Mouse (Mus musculus): ENCODE data around the gene Sstr2.

Gene Sstr2

DNA sequence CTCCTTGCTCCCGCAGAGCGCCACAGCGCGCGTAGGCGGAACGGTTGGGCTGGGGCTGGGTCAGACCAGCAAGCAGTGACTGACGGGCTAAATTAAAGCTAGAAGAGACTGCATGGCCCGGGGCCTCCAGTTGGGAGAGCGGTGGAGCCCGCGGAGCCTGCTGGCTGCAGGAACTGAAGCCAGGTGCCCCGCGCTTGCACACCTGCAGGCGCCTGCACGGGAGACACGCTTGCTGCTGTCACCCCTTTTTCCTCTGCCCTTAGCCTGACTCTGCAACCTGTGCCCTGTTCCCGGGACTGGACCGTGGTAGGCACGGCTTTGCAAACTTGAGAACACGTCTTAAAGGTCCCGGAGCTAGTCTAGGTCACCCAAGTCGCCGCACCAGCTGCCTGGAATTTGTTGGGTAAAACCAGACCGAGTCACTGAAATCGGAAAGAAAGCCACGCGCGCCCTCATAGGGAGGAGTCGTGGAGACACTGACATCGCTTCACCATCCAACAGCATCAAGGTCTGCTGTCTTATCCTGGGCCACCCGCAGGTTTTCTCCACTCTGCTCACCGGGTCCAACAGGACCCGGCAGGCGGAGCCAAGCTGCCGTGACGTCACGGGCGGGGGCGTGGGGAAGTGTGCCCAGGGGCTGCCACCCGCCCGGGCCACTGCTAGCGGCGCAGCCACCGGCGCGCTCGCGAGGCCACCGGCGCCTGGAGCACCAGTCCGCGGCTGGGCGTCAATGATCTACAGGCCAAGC is at the start of gene Sstr2:
TSS of gene Sstr2 (plus strand) at position 671 of the 748 bp plus-strand sequence.
- DNase-seq: peak; percentile 95 to 97

DNA sequence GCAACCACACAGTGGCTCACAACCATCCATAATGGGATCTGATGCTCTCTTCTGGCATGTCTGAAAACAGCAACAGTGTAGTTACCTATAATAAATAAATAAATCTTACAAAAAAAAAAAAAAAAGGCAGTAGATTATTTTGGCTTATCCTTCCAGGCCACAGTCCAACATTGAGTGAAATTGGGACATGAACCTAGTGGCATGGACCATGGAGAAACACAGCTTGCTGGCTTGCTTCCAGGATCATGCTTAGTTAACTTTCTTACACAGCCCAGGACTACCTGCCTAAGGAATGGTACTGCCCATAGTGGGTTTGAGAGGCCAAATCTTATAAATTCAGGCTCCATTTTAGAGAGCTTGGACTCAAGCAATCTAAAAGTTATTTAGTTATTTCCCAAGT is 47.5 kb upstream of the Sstr2 start:
- no peak for DNase-seq

GRCm38 (mm10) chr11:113572641-113573040 is 46.5 kb upstream of the Sstr2 start:
- DNase-seq: no peak

- no peak for DNase-seq
These were observed 41.9 kb upstream of the Sstr2 start for GRCm38 (mm10) chr11:113577221-113577620.

- peak; percentile 57 to 63 for DNase-seq
These were observed 35.1 kb upstream of the Sstr2 start for GRCm38 (mm10) chr11:113583879-113584661.

DNA sequence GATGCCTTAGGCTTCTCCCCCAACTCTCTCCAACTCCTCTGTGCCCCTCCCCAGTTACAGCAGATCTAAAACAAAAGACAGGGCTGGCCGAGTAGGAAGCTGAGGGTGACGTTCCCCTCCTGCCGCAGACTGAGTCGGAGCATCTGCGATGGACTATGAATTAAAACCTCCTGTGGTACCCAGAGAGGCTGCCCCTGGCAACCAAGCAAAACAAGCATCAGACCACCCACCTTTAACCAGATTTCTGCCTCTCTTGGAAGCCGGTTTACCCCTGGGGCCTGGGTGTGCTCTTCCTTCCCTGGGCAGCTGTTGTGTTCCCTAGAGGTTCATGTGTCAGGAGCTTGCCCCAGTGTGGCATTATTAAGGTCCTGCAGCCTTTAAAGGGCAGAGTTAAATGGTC is 32.7 kb upstream of the Sstr2 start:
- no peak for DNase-seq

DNA sequence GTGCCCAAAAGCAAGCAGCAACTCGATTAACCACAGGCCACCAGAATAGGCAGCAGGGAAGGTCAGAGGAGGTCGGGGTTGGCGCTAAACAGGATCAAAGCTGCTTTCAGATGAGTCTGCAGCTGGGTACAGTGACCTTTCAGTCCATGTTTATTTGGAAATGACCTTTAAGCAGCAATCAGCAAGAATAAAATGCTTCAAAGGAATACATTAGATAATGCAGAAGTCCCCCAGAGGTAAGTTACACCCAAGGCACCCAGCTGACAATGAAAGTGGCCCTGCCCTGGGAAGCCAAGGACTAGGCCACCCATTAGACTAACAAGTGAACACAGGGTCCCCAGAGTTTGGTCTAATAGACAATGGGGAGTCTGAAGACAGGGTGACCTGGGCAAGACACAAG is 30.2 kb upstream of the Sstr2 start:
- DNase-seq: no peak

DNA sequence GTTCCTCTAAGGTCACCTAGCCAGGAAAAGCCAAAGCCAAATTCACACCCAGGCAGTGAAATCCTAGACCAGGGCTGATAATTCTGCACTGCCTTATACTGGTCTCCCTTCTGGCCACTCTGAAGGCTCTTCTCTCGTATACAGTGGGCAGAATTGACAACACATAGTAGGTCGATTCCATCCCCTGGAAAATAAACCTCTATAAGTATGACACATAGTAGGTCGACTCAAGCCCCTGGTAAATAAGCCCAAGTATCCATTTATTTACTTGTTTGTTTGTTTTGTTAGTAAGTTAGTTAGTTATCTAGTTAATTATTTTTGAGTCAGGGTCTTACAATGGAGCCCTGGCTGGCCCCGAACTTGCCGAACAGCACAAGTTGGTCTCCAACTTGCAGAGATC is 24.0 kb upstream of the Sstr2 start:
- no peak for DNase-seq

DNA sequence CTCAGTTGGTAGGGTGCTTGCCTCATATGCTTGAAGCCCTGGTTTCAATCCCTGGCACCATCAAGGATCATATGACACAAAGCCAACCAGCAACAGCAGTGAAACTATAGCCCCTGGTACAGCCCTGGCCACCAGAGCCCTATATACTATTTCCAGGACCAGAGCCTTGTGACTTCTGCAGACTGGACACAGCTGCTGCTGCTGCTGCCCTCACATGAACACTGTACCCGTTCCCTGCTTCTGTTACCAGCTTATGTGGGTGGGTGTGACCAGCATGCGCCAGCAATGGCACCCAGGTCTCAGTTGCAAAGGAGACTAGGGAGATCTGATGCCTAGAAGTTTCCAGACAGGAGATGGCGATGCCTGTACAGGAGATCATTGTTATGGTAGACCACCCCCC is 21.5 kb upstream of the Sstr2 start:
- no peak for DNase-seq

- peak; percentile 94 to 95 for DNase-seq
These were observed 18.5 kb upstream of the Sstr2 start for GRCm38 (mm10) chr11:113600526-113601245.

DNA sequence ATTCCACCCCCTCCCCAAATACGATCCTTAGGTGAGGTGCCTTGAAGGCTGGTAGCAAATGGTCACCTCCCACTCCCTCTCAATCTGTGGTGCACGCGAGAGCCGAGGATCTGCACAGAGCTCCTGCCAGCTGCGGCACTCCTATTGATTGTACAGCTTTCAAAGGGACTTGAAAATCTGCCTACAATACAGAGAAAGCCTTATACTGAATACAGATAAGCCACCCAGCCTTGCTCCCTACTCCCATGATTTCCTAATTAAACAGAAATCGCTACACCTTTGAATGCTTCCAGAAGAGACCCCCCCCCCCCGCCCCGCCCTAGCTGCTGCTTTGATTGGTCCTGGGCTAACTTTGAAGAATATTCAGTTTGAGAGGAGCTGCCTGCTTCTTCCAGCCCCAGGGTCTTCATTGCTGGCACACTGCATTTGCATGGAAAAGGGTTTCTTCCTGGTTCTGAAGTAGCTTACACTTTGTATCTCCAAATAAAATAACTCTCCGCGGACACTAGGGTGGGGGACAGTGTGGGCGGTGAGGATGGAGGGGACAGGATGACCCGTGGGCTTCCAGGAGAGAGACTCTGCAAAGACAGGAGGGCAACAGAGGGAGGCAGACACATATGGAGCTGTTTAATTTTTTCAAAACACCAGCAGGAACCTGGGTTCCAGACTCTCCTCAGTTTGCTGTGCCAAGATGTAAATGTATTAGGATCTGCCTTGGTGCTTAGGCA is 17.4 kb upstream of the Sstr2 start:
- DNase-seq: peak; percentile 49 to 62

DNA sequence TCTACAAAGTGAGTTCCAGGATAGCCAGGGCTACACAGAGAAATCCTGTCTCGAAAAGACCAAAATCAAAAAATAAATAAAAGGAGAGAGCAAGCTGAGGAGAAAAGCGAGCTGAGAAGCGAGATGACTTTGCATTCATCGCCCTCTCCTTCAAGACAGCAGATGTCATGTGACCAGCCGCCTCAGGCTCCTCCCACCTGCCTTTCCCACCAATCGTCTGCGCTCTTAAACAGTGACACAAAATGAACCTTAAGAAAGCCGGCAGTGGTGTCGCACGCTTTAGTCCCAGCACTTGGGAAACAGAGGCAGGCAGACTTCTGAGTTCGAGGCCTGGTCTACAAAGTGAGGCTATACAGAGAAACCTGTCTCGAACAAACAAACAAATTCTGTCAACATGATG is 11.6 kb upstream of the Sstr2 start:
- DNase-seq: no peak

DNA sequence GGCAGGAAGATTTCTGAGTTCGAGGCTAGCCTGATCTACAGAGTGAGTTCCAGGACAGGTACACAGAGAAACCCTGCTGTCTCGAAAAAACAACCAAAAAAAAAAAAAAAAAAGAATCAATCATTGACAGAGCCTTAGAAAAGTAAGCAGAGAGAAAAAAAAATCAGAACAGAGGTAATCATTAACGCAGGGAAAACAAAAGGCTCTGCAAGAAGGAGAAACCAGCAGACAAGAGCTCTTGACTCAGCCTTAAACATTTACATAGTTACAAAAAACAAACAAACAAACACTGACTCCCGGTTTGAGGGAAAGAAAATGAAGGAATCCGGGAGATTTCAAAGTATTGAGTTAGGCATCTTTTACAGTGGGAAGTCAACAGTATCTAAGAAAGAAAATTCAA is 9.6 kb upstream of the Sstr2 start:
- DNase-seq: no peak

- DNase-seq: peak; percentile 84 to 89
These were observed 8.9 kb upstream of the Sstr2 start for GRCm38 (mm10) chr11:113610266-113610665.

DNA sequence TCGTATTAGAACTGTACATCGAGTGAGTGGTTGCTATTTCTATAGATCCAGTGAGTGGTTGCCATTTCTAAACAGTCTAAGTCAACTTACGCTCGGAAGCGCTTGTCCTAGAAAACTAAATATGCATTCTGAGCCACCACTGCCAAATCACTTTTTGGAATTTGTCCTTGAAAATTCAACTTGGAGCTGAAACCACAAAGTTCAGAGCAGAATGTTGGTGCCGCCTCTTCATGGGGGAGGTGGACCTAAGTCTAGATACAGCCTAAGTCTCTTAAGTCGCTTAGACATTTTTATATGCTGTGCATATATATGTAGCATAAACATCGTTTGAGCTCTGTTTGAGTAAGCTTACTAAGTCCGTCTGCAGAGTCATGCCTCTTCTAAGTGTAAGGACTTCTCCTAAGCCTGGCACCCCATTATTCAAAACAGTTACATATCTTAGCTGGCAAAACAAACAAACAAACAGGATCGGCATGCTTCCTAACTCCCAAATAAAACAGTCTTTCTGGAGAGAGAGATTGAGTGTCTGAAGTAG is 8.0 kb upstream of the Sstr2 start:
- no peak for DNase-seq

GRCm38 (mm10) chr11:113611664-113612611 is 7.2 kb upstream of the Sstr2 start:
- peak; percentile 87 to 89 for DNase-seq

- no peak for DNase-seq
These were observed 4.7 kb upstream of the Sstr2 start for GRCm38 (mm10) chr11:113614476-113614875.

DNA sequence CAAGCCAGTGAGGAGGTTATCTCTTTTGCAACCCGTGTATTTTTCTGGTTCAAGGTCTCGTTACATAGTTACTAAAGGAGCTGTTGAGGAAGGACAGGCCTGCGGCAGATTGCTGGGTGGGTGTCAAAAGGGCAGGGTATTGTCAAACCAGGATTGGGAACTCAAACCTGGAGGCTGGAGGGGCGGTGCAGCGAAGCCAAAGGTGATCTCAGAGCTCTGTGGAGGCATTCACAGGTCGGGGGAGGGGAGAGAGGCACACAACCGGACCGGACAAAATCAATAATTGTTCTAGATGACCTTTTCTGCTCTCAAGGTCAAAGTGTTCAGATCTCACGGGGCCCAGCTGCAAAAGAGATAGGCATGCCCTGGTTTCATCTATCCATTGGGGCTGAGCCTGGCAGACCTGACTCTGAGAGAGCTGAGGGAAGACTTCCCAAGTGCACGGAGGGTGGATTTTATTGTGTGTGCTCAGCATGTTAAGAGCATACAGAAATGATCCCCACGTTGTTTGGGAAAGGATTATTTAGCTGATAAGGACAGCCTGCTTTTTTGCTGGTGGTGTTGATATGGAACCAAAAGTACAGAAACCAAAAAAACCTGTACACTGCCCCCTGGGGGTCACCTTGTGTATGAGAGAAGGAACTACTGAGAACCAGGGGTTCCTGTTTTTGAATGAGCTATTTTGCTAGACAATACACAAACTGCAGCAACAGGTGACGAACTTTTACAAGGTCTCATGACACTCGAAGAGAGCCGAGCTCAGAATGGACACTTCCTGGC is 1.8 kb upstream of the Sstr2 start:
- DNase-seq: peak; percentile 90 to 95

GRCm38 (mm10) chr11:113618303-113618671 is 855 bp upstream of the Sstr2 start:
- no peak for DNase-seq

DNA sequence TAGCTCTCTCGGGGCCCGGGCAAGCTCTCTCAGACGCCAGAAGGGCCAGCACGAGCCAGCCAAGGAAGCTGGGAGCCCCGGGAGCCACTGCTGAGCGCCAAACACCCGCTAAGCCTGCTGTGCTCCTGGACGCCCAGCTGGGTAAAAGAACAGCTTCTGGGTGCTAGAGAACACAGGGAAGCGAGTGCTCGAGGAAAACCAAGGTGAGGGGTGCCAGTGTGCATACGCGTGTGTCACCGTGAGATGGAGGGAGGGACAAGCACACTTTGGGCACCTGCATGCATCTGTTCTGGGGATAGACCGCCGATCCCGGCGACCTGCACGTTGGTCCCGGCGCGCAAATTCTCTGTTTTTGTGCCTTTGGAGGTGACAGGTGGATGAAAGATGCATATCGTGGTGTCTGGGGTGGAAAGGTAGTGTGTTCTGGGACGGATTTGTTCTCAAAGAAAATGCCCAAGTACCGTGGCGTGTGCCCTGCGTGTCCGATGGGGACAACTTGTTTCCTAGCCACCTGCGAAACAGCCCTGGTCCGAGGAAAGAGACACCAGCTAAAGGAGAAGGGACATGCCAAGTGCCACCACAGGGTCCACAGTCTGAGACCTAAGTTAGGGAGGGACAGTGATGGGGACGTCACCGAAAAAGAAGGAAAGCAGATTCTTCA is 408 bp downstream of the Sstr2 start:
- no peak for DNase-seq

Data from cerebellum, postnatal 10 days (tissue).